Mouse (Mus musculus) left cerebral cortex, adult 9 months (tissue): Measurements from ENCODE around the gene Nab2.

ENCODE experiments used
- DNase-seq, 2 experiments: peaks; one replicate each; pipeline ENCODE4 v3.0.0; 2022; ENCODE audit warnings: low spot score in 2 of 2

Nab2 gene

DNA sequence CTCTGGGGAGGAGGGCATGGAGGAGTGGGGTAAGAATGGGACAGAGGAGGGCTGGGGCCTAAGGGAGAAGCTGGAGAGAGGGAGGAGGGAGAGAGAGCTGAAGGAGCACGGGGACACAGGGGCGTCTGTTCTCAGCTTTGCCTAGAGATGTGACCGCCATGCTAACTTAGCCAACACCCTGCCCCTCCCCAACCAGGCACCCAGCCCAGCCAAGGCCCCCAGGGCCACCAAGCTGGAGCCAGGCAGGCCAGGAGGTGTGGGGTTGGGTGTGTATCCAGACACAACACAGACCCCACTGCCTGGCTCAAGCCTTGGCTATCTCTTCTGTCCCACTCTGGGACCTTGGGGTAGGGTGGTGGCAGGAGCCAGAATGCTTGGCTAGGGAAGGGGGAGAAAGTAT is 52.8 kb downstream of the Nab2 start:
- DNase-seq = peak in 1 of 2 experiments; percentile 43

- DNase-seq = no peak
Measured at GRCm38 (mm10) chr10:127615034-127615374, 53.4 kb downstream of the Nab2 start.

DNA sequence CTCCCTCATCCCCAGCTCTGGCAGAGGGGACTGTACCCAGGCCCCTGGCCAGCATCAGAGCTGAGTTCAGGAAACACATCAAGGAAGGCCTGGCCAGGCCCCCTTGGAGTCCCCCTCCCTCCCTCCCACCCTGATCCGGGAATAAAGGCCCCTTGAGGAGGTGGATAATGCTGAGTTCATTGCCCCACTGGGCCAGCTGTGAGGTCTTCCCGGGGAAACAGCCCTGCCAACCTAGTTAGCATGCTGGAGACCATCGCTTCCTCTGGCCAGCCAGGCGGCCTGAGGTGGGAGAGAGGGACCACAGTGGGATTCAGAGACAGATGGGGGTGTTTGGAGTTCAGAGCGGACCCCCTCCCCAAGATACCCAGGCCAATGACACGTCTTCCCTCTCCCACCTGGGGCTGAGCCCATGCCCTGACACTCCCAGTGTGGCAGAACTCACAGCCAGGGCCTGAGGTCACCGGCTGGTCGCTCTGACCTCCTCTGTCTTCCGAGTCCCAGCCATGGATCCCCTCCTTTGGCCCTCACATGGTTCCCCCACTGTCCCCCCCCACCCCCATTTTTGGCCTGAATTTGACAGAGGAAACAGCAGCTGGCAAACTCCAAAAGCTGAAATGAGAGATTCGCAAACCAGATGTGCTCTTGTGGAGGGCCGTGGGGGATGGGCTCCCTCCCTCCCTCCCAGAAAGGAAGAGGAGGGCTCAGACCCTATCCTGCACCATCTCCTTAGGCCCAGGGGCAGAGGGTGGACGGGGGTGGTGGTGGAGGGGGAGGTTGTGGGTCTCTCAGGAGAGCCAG is 53.9 kb downstream of the Nab2 start:
- DNase-seq = peak in 1 of 2 experiments; percentile 41

DNA sequence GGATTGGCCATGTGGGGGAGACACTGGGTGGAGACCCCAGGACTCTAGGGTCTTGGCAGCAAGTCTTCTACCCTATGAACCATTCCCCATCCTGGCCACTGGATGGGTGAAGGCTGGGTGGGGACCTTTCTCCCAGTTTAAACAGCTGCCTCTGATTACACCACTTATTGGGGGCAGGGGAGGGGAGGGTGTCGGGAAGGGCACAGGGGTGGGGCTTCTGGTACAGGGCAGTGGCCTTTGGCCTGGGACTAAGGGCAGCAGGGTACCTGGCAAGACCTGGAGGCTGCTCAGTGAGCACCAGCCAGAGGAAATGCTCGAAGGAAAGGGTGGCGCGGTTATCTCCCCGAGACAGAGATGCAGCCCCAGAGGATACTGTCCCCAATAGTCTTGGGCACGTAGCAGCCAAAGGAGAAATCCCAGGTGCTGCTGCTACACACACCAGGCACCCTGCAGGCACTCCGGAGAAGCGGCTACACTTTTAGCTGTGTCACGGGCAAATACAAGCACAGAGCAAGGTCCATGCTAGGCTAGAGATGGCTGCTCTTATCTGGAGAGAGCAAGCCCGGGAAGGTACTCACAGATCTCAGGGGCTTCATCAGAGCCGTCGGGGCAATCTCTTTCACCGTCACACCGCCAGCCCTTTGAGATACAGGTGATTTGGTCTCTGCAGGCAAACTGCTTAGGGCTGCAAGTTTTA is 56.1 kb downstream of the Nab2 start:
- DNase-seq = no peak
